Mouse (Mus musculus): ENCODE measurements around the gene Cnn1. TPM values are rescaled to one million over a fixed set of nuclear protein-coding genes. Genes with fewer than 3 reads are reported as not detected.

The Cnn1 gene
- total RNA-seq, 2 experiments from 2014 or later: 7.1 to 9.8 TPM

DNA sequence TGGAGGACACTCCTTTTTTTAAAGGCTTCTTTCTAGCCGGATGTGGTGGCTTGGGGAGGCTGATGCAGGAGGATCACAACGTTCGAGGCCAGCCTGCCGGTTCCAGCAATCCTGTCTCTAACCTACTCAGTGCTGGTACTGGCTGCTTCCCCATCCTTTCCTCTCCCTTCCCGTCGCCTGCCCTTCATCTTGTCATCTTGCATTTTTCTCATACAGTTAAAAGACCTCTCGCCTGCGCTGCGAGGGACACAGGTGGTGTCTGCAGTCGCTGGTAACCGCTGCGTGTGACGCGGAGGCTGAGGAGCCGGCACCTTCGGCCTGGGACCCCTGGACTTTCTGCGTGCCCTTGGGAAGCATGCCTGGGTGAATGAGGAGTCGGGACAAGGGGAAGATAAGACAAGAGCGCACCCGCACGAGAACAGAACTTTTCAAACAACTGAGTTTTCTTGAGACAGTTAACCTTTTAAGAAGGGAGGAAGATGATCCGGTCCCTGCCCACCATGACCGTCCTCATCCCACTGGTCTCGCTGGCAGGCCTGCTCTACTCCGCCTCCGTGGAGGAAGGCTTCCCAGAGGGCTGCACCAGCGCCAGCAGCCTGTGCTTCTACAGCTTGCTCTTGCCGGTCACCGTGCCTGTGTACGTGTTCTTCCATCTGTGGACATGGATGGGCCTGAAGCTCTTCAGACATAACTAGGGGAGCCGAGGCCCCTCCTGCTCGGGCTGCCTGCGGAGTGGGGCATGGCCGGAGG, 58.7 kb downstream of the Cnn1 start:
- DNase-seq: no peak

Small RNAs within 50 kb of the gene (microRNA-seq; reads per million reads assigned to microRNA genes)
- 0.38 to 1.1 reads per million in 2 experiments for gene Mir7084

Other genes starting within 250 kb of the Cnn1 start
- 10 to 100 TPM; 24.3 to 24.6 TPM for gene Dock6, start 246.6 kb upstream of the Cnn1 start, total RNA-seq (2021)
- gene Rab3d, start 181.0 kb upstream of the Cnn1 start, total RNA-seq (2021): 10 to 100 TPM; 16.2 to 18.2 TPM
- gene Ccdc159, start 171.7 kb upstream of the Cnn1 start, total RNA-seq (2021): 1 to 10 TPM; 3.7 to 6.0 TPM
- gene Tmem205, start 171.7 kb upstream of the Cnn1 start, total RNA-seq (2021): 10 to 100 TPM; 72.7 to 81.2 TPM
- 1 to 10 TPM; 2.4 to 3.0 TPM for gene Plppr2, start 162.2 kb upstream of the Cnn1 start, total RNA-seq (2021)
- gene Swsap1, start 143.5 kb upstream of the Cnn1 start, total RNA-seq (2021): 1 to 10 TPM; 7.6 to 7.8 TPM
- gene Epor, start 135.7 kb upstream of the Cnn1 start, total RNA-seq (2021): 1 to 10 TPM in 1 of 2 experiments, under 1 TPM in 1; 0.84 to 2.1 TPM
- 1 to 10 TPM; 4.8 to 7.1 TPM for gene Rgl3, start 109.8 kb upstream of the Cnn1 start, total RNA-seq (2021)
- gene Ccdc151, start 96.6 kb upstream of the Cnn1 start, total RNA-seq (2021): under 1 TPM in 1 of 2 experiments, not detected in 1; 0.31 TPM
- gene Prkcsh, start 96.4 kb upstream of the Cnn1 start, total RNA-seq (2021): 10 to 100 TPM; 58.7 to 64.6 TPM
- under 1 TPM in 1 of 2 experiments, not detected in 1; 0.26 TPM for gene Elavl3, start 47.2 kb upstream of the Cnn1 start, total RNA-seq (2021)
- gene Gm49318, start 28.0 kb upstream of the Cnn1 start, total RNA-seq (2021): under 1 TPM in 1 of 2 experiments, not detected in 1; 0.55 TPM
- gene Zfp653, start 27.8 kb upstream of the Cnn1 start, total RNA-seq (2021): 1 to 10 TPM; 3.8 to 3.9 TPM
- gene Ecsit, start 13.8 kb upstream of the Cnn1 start, total RNA-seq (2021): 100 to 1,000 TPM; 105 to 108 TPM
- 10 to 100 TPM; 35.2 to 36.2 TPM for gene Elof1, start 18.0 kb downstream of the Cnn1 start, total RNA-seq (2021)
- 10 to 100 TPM in 1 of 2 experiments, 1 to 10 TPM in 1; 1.9 to 12.3 TPM for gene Acp5, start 36.5 kb downstream of the Cnn1 start, total RNA-seq (2021)
- gene Pigyl, start 57.6 kb downstream of the Cnn1 start, total RNA-seq (2021): 10 to 100 TPM; 43.8 to 55.1 TPM
- under 1 TPM; 0.13 to 0.15 TPM for gene Zfp872, start 88.9 kb downstream of the Cnn1 start, total RNA-seq (2021)
- gene Zfp809, start 126.5 kb downstream of the Cnn1 start, total RNA-seq (2021): 10 to 100 TPM; 22.6 to 24.1 TPM
- under 1 TPM; 0.15 to 0.21 TPM for gene Zfp599, start 160.7 kb downstream of the Cnn1 start, total RNA-seq (2021)
- gene Zfp810, start 208.4 kb downstream of the Cnn1 start, total RNA-seq (2021): 1 to 10 TPM; 4.7 to 5.5 TPM